Mouse (Mus musculus): ENCODE measurements around the gene Tcte1. TPM values are rescaled to one million over a fixed set of nuclear protein-coding genes. Genes with fewer than 3 reads are reported as not detected.
A peak's percentile ranks its signal among the peaks of the same experiment; 100 is the strongest.

Gene Tcte1
- total RNA-seq, 2 experiments from 2014 or later: 1.1 to 1.3 TPM

GRCm38 (mm10) chr17:45557998-45558862 lies 35.0 kb downstream of the Tcte1 start:
- intact Hi-C loops (cut with DNase I): no loop called here
- DNase-seq (ENCODE audit: low spot score in 2 of 2): no peak

GRCm38 (mm10) chr17:45559732-45560525 lies 36.7 kb downstream of the Tcte1 start:
- DNase-seq (ENCODE audit: low spot score in 2 of 2): no peak
- intact Hi-C loops (cut with DNase I): no loop called here

- DNase-seq (ENCODE audit: low spot score in 2 of 2): no peak
- intact Hi-C loops (cut with DNase I): no loop called here
Measured at GRCm38 (mm10) chr17:45563216-45563615, 40.0 kb downstream of the Tcte1 start.

- DNase-seq (ENCODE audit: low spot score in 2 of 2): peak; percentile 88 to 93
- intact Hi-C loops (cut with DNase I): no loop called here
Measured at GRCm38 (mm10) chr17:45563655-45564530, 40.7 kb downstream of the Tcte1 start, which contains the start of gene Slc35b2. Gene Slc35b2, plus strand, starts transcription at chr17:45563874.

GRCm38 (mm10) chr17:45564531-45565084 lies 41.4 kb downstream of the Tcte1 start:
- DNase-seq (ENCODE audit: low spot score in 2 of 2): no peak
- intact Hi-C loops (cut with DNase I): no loop called here

GRCm38 (mm10) chr17:45565103-45565502 lies 41.9 kb downstream of the Tcte1 start:
- DNase-seq (ENCODE audit: low spot score in 2 of 2): no peak
- intact Hi-C loops (cut with DNase I): no loop called here

- intact Hi-C loops (cut with DNase I): no loop called here
- no peak for DNase-seq (ENCODE audit: low spot score in 2 of 2)
Measured at GRCm38 (mm10) chr17:45566031-45566359, 42.8 kb downstream of the Tcte1 start.

DNA sequence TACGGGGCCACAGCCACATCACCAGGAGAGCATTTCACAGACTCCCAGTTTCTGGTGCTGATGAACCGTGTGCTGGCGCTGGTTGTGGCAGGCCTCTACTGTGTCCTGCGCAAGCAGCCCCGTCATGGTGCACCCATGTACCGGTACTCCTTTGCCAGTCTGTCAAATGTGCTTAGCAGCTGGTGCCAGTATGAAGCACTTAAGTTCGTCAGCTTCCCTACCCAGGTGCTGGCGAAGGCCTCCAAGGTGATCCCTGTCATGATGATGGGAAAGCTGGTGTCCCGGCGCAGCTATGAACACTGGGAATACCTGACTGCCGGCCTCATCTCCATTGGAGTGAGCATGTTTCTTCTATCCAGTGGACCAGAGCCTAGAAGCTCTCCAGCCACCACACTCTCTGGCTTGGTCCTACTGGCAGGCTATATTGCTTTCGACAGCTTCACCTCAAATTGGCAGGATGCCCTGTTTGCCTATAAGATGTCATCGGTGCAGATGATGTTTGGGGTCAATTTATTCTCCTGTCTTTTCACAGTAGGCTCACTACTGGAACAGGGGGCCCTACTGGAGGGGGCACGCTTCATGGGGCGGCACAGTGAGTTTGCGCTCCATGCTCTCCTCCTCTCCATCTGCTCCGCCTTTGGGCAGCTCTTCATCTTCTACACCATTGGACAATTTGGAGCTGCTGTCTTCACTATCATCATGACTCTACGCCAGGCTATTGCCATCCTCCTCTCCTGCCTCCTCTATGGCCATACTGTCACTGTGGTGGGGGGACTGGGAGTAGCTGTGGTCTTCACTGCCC lies 43.3 kb downstream of the Tcte1 start:
- DNase-seq (ENCODE audit: low spot score in 2 of 2): no peak
- intact Hi-C loops (cut with DNase I): no loop called here

DNA sequence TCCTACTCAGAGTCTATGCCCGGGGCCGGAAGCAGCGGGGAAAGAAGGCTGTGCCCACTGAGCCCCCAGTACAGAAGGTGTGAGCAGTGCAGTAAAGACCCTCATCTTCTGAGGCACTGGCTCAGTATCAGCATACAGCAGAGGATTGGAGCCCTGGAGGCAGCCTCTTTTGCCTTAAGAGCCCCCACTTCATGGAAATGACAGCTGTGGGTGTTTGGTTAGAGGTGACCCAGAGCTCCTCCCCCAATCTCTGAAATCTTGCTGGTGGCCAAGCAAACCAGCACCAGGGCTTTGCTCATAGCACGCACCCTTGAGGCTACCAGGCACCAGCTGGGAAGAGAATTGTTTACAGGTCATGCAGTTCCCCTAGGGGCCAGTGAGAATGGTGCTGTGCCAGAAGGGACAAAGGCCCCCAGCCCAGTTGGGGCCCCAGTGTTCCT lies 43.9 kb downstream of the Tcte1 start:
- intact Hi-C loops (cut with DNase I): no loop called here

GRCm38 (mm10) chr17:45568990-45569389 lies 45.8 kb downstream of the Tcte1 start:
- intact Hi-C loops (cut with DNase I): no loop called here
- no peak for DNase-seq (ENCODE audit: low spot score in 2 of 2)

More for the DNA sequence above, 43.9 kb downstream of the Tcte1 start:
- no peak for DNase-seq (ENCODE audit: low spot score in 2 of 2)

GRCm38 (mm10) chr17:45569999-45570398 lies 46.8 kb downstream of the Tcte1 start:
- intact Hi-C loops (cut with DNase I): no loop called here

GRCm38 (mm10) chr17:45572103-45573086 lies 49.2 kb downstream of the Tcte1 start:
- intact Hi-C loops (cut with DNase I): loop anchor here (2.0 kb wide), 1 partner anchor 24 kb away; the partner anchor contains the start of gene Tmem151b
- peak; percentile 74 to 76 for DNase-seq (ENCODE audit: low spot score in 2 of 2)

More at GRCm38 (mm10) chr17:45569999-45570398, 46.8 kb downstream of the Tcte1 start:
- no peak for DNase-seq (ENCODE audit: low spot score in 2 of 2)

- intact Hi-C loops (cut with DNase I): loop anchor here (2.0 kb wide), 1 partner anchor 24 kb away; the partner anchor contains the start of gene Tmem151b
Measured at GRCm38 (mm10) chr17:45573087-45573779, 50.0 kb downstream of the Tcte1 start, which contains the start of gene Hsp90ab1. Gene Hsp90ab1, minus strand, starts transcription at chr17:45573271.

GRCm38 (mm10) chr17:45573780-45574123 lies 50.5 kb downstream of the Tcte1 start:
- intact Hi-C loops (cut with DNase I): loop anchor here (2.0 kb wide), 1 partner anchor 25 kb away; the partner anchor contains the start of gene Tmem151b
- DNase-seq (ENCODE audit: low spot score in 2 of 2): peak; percentile 97 to 98

More at GRCm38 (mm10) chr17:45573087-45573779, 50.0 kb downstream of the Tcte1 start, which contains the start of gene Hsp90ab1:
- DNase-seq (ENCODE audit: low spot score in 2 of 2): peak; percentile 99

GRCm38 (mm10) chr17:45574129-45574761 lies 51.0 kb downstream of the Tcte1 start:
- peak; percentile 83 to 94 for DNase-seq (ENCODE audit: low spot score in 2 of 2)
- intact Hi-C loops (cut with DNase I): no loop called here

All from left cerebral cortex, postnatal 25 days (tissue).